Mouse (Mus musculus): ENCODE measurements around the gene Gga2. TPM values are rescaled to one million over a fixed set of nuclear protein-coding genes. Genes with fewer than 3 reads are reported as not detected.

The Gga2 gene
- polyA plus RNA-seq, 1 experiment from 2014 or later, result 60.1 TPM

DNA sequence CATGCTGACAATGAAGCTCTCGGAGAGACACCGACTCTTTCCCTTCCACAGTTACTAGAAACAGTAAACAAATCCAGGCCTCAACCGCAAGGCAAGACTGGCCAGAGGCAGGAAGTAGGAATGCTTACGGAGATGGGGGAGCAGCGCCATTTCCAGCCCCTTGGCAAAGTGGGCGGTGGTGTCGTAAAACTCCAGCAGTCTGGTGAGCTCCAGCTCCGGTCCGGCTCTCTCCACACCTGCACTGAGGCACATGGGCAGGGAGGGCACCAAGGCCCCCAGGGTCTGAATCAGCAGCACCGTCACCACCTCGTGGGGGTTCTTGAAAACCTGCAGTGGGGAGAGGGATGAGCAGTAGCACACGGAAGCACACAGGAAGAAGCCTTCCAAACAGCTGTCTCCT is 65.2 kb downstream of the Gga2 start:
- H3K9me3 ChIP-seq (ENCODE audit: control insufficient read depth, low read length), result no peaks in the 10 kb centered on the region
- H3K27me3 ChIP-seq (ENCODE audit: control insufficient read depth, insufficient read depth, low read length), result no peaks in the 10 kb centered on the region
- H3K4me1 ChIP-seq (replicated peaks; ENCODE audit: control insufficient read depth, insufficient read depth, low read length), result no peaks in the 10 kb centered on the region
- 93% methylated on average over 12 of the region's 12 CpGs for WGBS
- no peak overlapping the region for H3K27ac ChIP-seq (ENCODE audit: low read depth, low read length)
- no peak for ATAC-seq (replicated peaks; ENCODE audit: low FRiP score)
- no peaks in the 10 kb centered on the region for H3K36me3 ChIP-seq (ENCODE audit: control insufficient read depth, insufficient read depth, low read length)
- H3K4me2 ChIP-seq (ENCODE audit: low read depth, low read length, severe bottlenecking), result no peak overlapping the region
- no peak overlapping the region for H3K4me3 ChIP-seq (ENCODE audit: low read depth, low read length)
- no peak for DNase-seq (ENCODE audit: low spot score)
- no peak overlapping the region for H3K9ac ChIP-seq (ENCODE audit: low read length)

DNA sequence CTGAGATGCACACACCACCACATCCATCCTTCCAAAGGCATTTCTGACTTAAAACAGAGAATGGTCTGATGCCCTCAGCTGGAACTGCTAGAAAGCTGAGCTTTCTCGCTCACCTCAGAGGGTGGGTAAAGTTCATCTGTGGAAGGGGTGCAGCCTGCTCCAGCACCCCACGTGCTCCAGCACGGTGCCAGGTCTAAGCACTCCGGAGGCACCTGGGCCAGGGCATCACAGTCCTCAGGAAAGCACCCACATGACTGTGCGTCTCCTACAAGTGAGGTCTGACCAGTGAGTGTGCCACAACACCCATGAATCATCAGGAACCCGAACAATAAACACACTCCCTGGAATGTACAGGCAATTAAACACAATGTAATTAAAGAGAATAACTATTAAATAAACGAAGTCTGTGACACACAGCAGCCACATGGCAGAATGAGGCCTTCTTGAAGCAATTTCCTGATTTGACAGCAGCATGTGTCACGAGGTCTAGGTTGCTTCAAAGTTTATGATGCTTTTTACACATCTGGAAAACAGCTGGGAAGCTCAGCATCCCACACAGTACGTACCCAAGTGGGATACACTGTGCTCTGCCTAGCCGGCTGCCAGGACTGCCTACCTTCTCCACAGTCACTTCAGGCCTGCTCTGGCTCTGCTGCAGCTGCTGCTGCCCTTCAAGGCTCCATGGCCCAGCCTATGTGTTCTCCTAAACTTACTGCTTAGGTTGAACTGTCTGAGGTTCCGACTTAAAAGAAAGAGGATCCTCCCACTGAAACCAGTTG is 65.9 kb downstream of the Gga2 start:
- no peak overlapping the region for H3K9ac ChIP-seq (ENCODE audit: low read length)
- H3K36me3 ChIP-seq (ENCODE audit: control insufficient read depth, insufficient read depth, low read length), result no peaks in the 10 kb centered on the region
- no peaks in the 10 kb centered on the region for H3K27me3 ChIP-seq (ENCODE audit: control insufficient read depth, insufficient read depth, low read length)
- H3K4me2 ChIP-seq (ENCODE audit: low read depth, low read length, severe bottlenecking), result no peak overlapping the region
- H3K27ac ChIP-seq (ENCODE audit: low read depth, low read length), result no peak overlapping the region
- DNase-seq (ENCODE audit: low spot score) (no peak), ATAC-seq (replicated peaks; ENCODE audit: low FRiP score) (no peak)
- 91% methylated on average over 11 of the region's 11 CpGs for WGBS
- no peaks in the 10 kb centered on the region for H3K4me1 ChIP-seq (replicated peaks; ENCODE audit: control insufficient read depth, insufficient read depth, low read length)
- no peaks in the 10 kb centered on the region for H3K9me3 ChIP-seq (ENCODE audit: control insufficient read depth, low read length)
- H3K4me3 ChIP-seq (ENCODE audit: low read depth, low read length), result no peak overlapping the region

DNA sequence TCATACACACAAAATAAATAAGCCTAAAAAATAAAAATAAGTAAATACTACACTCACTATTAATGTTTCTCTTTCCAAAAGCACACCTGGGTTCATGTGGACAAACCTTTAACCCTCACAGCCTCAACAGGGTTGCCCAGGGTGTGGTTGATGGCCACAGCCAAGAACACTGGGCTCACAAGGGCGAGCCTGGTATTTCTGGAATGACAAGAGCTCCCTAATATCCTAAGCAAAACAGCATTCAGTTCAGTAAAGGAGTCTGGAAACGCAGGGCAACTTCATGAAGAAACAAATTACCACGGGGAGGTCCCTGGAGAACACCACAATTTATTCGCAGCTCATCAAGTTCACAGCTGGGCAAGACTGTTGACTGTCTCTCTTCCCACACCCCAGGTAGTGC is 73.5 kb downstream of the Gga2 start:
- no peak overlapping the region for H3K27ac ChIP-seq (ENCODE audit: low read depth, low read length)
- H3K4me3 ChIP-seq (ENCODE audit: low read depth, low read length), result no peak overlapping the region
- WGBS, result 86% methylated on average over 4 of the region's 4 CpGs
- H3K4me1 ChIP-seq (replicated peaks; ENCODE audit: control insufficient read depth, insufficient read depth, low read length), result no peaks in the 10 kb centered on the region
- H3K36me3 ChIP-seq (ENCODE audit: control insufficient read depth, insufficient read depth, low read length), result no peaks in the 10 kb centered on the region; the same call in 1 of the 2 replicates
- DNase-seq (ENCODE audit: low spot score) (no peak), ATAC-seq (replicated peaks; ENCODE audit: low FRiP score) (no peak)
- no peaks in the 10 kb centered on the region for H3K9me3 ChIP-seq (ENCODE audit: control insufficient read depth, low read length)
- H3K27me3 ChIP-seq (ENCODE audit: control insufficient read depth, insufficient read depth, low read length), result no peaks in the 10 kb centered on the region
- H3K9ac ChIP-seq (ENCODE audit: low read length), result no peak overlapping the region
- H3K4me2 ChIP-seq (ENCODE audit: low read depth, low read length, severe bottlenecking), result no peak overlapping the region

DNA sequence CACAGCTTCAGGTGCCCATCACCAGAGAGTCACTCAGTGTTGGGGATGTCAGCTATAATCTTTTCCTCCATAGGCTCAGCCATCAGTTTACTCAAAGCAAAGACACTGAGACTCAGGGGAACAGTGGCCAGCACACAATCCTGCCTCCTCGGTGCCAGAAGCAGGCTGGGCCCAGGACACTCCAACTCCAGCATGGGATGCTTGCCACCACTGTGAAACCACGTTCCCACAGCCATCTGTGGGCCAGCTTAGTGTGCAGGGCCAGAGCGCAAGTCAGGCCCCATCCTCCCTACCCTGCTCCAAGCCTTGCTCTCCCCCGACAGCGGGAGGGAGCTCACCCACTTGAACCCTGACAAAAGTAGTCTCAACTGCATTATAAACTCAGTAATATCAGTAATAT is 74.8 kb downstream of the Gga2 start:
- no peaks in the 10 kb centered on the region for H3K27me3 ChIP-seq (ENCODE audit: control insufficient read depth, insufficient read depth, low read length)
- no peaks in the 10 kb centered on the region for H3K9me3 ChIP-seq (ENCODE audit: control insufficient read depth, low read length)
- no peaks in the 10 kb centered on the region; the same call in 1 of the 2 replicates for H3K36me3 ChIP-seq (ENCODE audit: control insufficient read depth, insufficient read depth, low read length)
- no peak for ATAC-seq (replicated peaks; ENCODE audit: low FRiP score)
- no peak overlapping the region for H3K4me3 ChIP-seq (ENCODE audit: low read depth, low read length)
- H3K27ac ChIP-seq (ENCODE audit: low read depth, low read length), result no peak overlapping the region
- no peaks in the 10 kb centered on the region for H3K4me1 ChIP-seq (replicated peaks; ENCODE audit: control insufficient read depth, insufficient read depth, low read length)
- no peak overlapping the region for H3K4me2 ChIP-seq (ENCODE audit: low read depth, low read length, severe bottlenecking)
- DNase-seq (ENCODE audit: low spot score), result no peak
- WGBS, result 89% methylated on average over 5 of the region's 5 CpGs
- H3K9ac ChIP-seq (ENCODE audit: low read length), result no peak overlapping the region

DNA sequence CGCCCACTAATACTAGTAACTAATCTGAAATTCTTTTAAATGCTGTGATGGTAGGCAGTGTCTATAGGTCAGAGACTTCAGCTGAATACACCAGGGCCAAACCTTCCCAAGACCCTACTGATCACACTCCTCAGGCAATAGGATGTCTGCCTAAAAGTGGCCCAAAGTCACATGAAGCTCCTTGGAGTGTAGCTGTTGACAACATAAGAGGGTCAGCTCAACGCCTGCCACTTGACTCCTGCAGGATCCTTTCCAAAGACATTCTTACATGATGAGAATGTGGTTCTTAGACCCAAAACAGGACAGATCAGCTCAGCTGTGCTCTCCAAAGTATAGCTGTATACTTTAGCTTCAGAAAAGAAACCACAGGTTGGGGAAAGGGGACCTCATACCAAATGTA is 78.7 kb downstream of the Gga2 start:
- no peak for DNase-seq (ENCODE audit: low spot score)
- Histone ChIP-seq H3K4me2 (ENCODE audit: low read depth, low read length, severe bottlenecking) (no peak overlapping the region), H3K36me3 (ENCODE audit: control insufficient read depth, insufficient read depth, low read length) (no peaks in the 10 kb centered on the region), H3K27ac (ENCODE audit: low read depth, low read length) (no peak overlapping the region), H3K4me3 (ENCODE audit: low read depth, low read length) (no peak overlapping the region), H3K9ac (ENCODE audit: low read length) (no peak overlapping the region), H3K27me3 (ENCODE audit: control insufficient read depth, insufficient read depth, low read length) (no peaks in the 10 kb centered on the region), H3K4me1 (replicated peaks; ENCODE audit: control insufficient read depth, insufficient read depth, low read length) (no peaks in the 10 kb centered on the region), H3K9me3 (ENCODE audit: control insufficient read depth, low read length) (no peaks in the 10 kb centered on the region)
- no peak for ATAC-seq (replicated peaks; ENCODE audit: low FRiP score)
- 91% methylated on average over 2 of the region's 2 CpGs for whole genome bisulfite sequencing

DNA sequence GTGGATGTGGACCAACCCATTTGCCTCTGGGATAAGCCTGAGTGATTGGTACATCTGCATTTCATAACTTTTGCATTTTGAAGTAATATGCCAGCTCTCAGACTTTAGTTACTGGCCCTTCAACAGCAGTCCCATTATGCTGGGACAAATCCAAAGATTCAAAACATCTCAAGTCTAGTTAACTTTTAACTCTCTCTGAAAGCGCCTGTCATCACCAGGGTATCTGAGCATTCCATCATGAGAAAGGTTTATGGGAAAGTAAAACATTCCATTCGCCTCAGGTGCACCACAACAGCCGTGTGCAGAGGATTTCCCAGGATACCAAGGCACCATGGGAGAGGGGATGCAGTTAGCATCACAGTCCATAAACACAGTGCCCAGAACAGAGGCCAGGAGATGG is 79.4 kb downstream of the Gga2 start:
- no peak for ATAC-seq (replicated peaks; ENCODE audit: low FRiP score)
- WGBS, result 91% methylated on average over 3 of the region's 3 CpGs

DNA sequence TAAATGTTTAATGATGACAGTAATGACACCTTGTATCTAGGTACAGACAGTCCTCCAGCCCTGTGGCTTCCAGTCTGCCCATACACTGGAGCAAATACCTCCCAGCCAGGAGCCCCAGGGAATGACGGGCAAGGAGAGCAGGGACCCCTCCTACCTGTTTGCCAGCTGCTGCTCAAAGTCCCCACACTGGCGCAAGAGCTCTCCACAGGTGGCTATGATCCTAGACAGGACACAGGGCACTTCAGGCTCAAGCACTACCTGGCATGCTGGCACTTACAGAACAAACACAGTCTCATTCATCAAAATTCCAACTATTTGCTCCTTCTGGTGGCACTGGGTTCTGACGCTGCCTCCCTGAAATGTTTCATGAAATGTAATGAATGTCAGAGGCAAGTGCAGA is 80.0 kb downstream of the Gga2 start:
- no peaks in the 10 kb centered on the region for H3K27me3 ChIP-seq (ENCODE audit: control insufficient read depth, insufficient read depth, low read length)

More for the DNA sequence above, 79.4 kb downstream of the Gga2 start:
- Histone ChIP-seq H3K4me3 (ENCODE audit: low read depth, low read length) (no peak overlapping the region), H3K4me1 (replicated peaks; ENCODE audit: control insufficient read depth, insufficient read depth, low read length) (no peaks in the 10 kb centered on the region), H3K9me3 (ENCODE audit: control insufficient read depth, low read length) (no peaks in the 10 kb centered on the region), H3K27me3 (ENCODE audit: control insufficient read depth, insufficient read depth, low read length) (no peaks in the 10 kb centered on the region), H3K9ac (ENCODE audit: low read length) (no peak overlapping the region), H3K4me2 (ENCODE audit: low read depth, low read length, severe bottlenecking) (no peak overlapping the region), H3K27ac (ENCODE audit: low read depth, low read length) (no peak overlapping the region), H3K36me3 (ENCODE audit: control insufficient read depth, insufficient read depth, low read length) (no peaks in the 10 kb centered on the region; the same call in 1 of the 2 replicates)
- no peak for DNase-seq (ENCODE audit: low spot score)

DNA sequence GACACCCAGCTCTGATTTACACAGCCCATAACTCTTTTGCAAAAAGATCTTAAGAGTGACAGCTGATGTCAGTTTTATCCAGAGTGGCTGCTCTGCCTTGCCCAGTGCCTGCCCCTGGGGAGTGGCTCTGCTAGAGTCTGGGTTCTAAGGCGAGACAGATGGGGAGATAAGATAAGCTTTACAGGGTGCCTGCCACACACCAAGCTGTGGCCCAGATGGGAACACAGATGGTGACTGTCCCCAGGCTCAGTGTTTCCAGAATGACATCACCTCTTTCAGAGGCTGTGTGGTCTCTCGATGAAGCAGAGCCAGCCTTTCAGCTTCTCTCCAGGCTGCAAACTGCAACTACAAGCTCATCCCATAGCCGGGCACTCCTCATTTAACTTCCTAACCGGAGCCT is 81.3 kb downstream of the Gga2 start:
- WGBS, result 60% methylated on average over 4 of the region's 4 CpGs
- H3K36me3 ChIP-seq (ENCODE audit: control insufficient read depth, insufficient read depth, low read length), result no peaks in the 10 kb centered on the region; the same call in 1 of the 2 replicates
- no peaks in the 10 kb centered on the region for H3K9me3 ChIP-seq (ENCODE audit: control insufficient read depth, low read length)
- no peak overlapping the region for H3K4me2 ChIP-seq (ENCODE audit: low read depth, low read length, severe bottlenecking)
- ATAC-seq (replicated peaks; ENCODE audit: low FRiP score) (no peak; the same call in 1 of the 2 replicates), DNase-seq (ENCODE audit: low spot score) (no peak)
- H3K27me3 ChIP-seq (ENCODE audit: control insufficient read depth, insufficient read depth, low read length), result no peaks in the 10 kb centered on the region
- no peak overlapping the region for H3K4me3 ChIP-seq (ENCODE audit: low read depth, low read length)
- H3K9ac ChIP-seq (ENCODE audit: low read length), result no peak overlapping the region
- no peaks in the 10 kb centered on the region for H3K4me1 ChIP-seq (replicated peaks; ENCODE audit: control insufficient read depth, insufficient read depth, low read length)
- H3K27ac ChIP-seq (ENCODE audit: low read depth, low read length), result no peak overlapping the region

More for the DNA sequence above, 80.0 kb downstream of the Gga2 start:
- 83% methylated on average over 3 of the region's 3 CpGs for whole genome bisulfite sequencing
- H3K4me1 ChIP-seq (replicated peaks; ENCODE audit: control insufficient read depth, insufficient read depth, low read length), result no peaks in the 10 kb centered on the region
- no peak overlapping the region for H3K4me2 ChIP-seq (ENCODE audit: low read depth, low read length, severe bottlenecking)
- H3K27ac ChIP-seq (ENCODE audit: low read depth, low read length), result no peak overlapping the region
- H3K4me3 ChIP-seq (ENCODE audit: low read depth, low read length), result no peak overlapping the region
- H3K9ac ChIP-seq (ENCODE audit: low read length), result no peak overlapping the region
- ATAC-seq (replicated peaks; ENCODE audit: low FRiP score) (no peak), DNase-seq (ENCODE audit: low spot score) (no peak)
- no peaks in the 10 kb centered on the region; the same call in 1 of the 2 replicates for H3K36me3 ChIP-seq (ENCODE audit: control insufficient read depth, insufficient read depth, low read length)
- no peaks in the 10 kb centered on the region for H3K9me3 ChIP-seq (ENCODE audit: control insufficient read depth, low read length)

DNA sequence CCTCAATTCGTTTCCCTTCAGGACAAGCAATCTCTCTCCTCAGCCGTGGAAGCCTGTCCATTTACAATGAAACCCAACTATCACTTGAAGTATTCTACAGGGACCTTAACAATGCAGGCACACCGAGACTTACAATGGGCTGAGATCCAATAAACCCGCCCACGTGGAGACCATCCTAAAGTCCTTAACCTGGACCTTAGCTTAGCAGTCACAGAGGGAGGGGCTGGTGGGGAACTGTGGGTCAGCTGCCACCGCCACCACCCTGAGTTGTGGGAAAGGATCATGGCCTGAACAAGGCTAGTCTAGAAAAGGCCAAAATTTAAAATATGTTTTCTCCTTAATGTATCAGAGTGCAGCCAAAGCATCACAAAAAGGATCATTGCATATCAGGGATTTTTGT is 81.8 kb downstream of the Gga2 start:
- no peaks in the 10 kb centered on the region; the same call in 1 of the 2 replicates for H3K36me3 ChIP-seq (ENCODE audit: control insufficient read depth, insufficient read depth, low read length)
- H3K9ac ChIP-seq (ENCODE audit: low read length), result no peak overlapping the region
- ATAC-seq (replicated peaks; ENCODE audit: low FRiP score) (no peak), DNase-seq (ENCODE audit: low spot score) (no peak)
- 71% methylated on average over 6 of the region's 6 CpGs for WGBS
- no peaks in the 10 kb centered on the region for H3K4me1 ChIP-seq (replicated peaks; ENCODE audit: control insufficient read depth, insufficient read depth, low read length)
- H3K4me3 ChIP-seq (ENCODE audit: low read depth, low read length), result no peak overlapping the region
- no peak overlapping the region for H3K27ac ChIP-seq (ENCODE audit: low read depth, low read length)
- no peak overlapping the region for H3K4me2 ChIP-seq (ENCODE audit: low read depth, low read length, severe bottlenecking)
- no peaks in the 10 kb centered on the region for H3K27me3 ChIP-seq (ENCODE audit: control insufficient read depth, insufficient read depth, low read length)
- H3K9me3 ChIP-seq (ENCODE audit: control insufficient read depth, low read length), result no peaks in the 10 kb centered on the region

Measured in forebrain, embryonic 11.5 days (tissue).